Mouse (Mus musculus): Measurements from ENCODE around the gene Etaa1. TPM values are rescaled to one million over a fixed set of nuclear protein-coding genes. Genes with fewer than 3 reads are reported as not detected.

Gene Etaa1
- 6.0 and 6.1 TPM in 2 replicates for polyA plus RNA-seq (2015; fragmentation: Nextera tagmentation; extraction: Ambion mirVana)

GRCm38 (mm10) chr11:17953231-17954134 is at the start of gene Etaa1:
TSS of gene Etaa1 (minus strand) at chr11:17953875.
- Histone ChIP-seq H3K27ac (peak within 1 kb of the TSS; percentile 97), H3K4me2 (peak within 1 kb of the TSS; percentile 66), H3K36me3 (peaks cover 19% of the 10 kb centered on the region), H3K27me3 (no peaks in the 10 kb centered on the region), H3K9me3 (replicated peaks) (no peaks in the 10 kb centered on the region), H3K9ac (peak within 1 kb of the TSS; percentile 95), H3K4me3 (peak within 1 kb of the TSS; percentile 100), H3K4me1 (replicated peaks) (peaks cover 6% of the 10 kb centered on the region; the same call in 1 of the 2 replicates)
- under 1% methylated on average over 68 of the region's 69 CpGs for WGBS
- peak; percentile 98 for ATAC-seq (replicated peaks; ENCODE audit: insufficient number of reproducible peaks, insufficient read depth, low FRiP score, low read depth)

- no peaks in the 10 kb centered on the region for H3K9me3 ChIP-seq (replicated peaks)
- no peak overlapping the region for H3K4me2 ChIP-seq
- WGBS: 77% methylated on average over 3 of the region's 3 CpGs
- no peaks in the 10 kb centered on the region for H3K27me3 ChIP-seq
- H3K9ac ChIP-seq: no peak overlapping the region
- H3K4me3 ChIP-seq: no peak overlapping the region
- no peak for ATAC-seq (replicated peaks; ENCODE audit: insufficient number of reproducible peaks, insufficient read depth, low FRiP score, low read depth)
- no peaks in the 10 kb centered on the region for H3K4me1 ChIP-seq (replicated peaks)
- H3K27ac ChIP-seq: no peak overlapping the region
- no peaks in the 10 kb centered on the region for H3K36me3 ChIP-seq
Observed at GRCm38 (mm10) chr11:17994151-17994550, 40.5 kb upstream of the Etaa1 start.

- 73% methylated on average over 9 of the region's 9 CpGs for WGBS
- H3K27me3 ChIP-seq: no peaks in the 10 kb centered on the region
Observed at GRCm38 (mm10) chr11:17992311-17992710, 38.6 kb upstream of the Etaa1 start.

GRCm38 (mm10) chr11:17983331-17983730 is 29.7 kb upstream of the Etaa1 start:
- H3K36me3 ChIP-seq: no peaks in the 10 kb centered on the region
- no peaks in the 10 kb centered on the region for H3K9me3 ChIP-seq (replicated peaks)
- 86% methylated on average over 2 of the region's 2 CpGs for WGBS
- H3K27ac ChIP-seq: no peak overlapping the region
- H3K27me3 ChIP-seq: no peaks in the 10 kb centered on the region
- no peak overlapping the region for H3K4me2 ChIP-seq
- H3K9ac ChIP-seq: no peak overlapping the region
- ATAC-seq (replicated peaks; ENCODE audit: insufficient number of reproducible peaks, insufficient read depth, low FRiP score, low read depth): no peak
- no peaks in the 10 kb centered on the region for H3K4me1 ChIP-seq (replicated peaks)
- H3K4me3 ChIP-seq: no peak overlapping the region

More at GRCm38 (mm10) chr11:17992311-17992710, 38.6 kb upstream of the Etaa1 start:
- Histone ChIP-seq H3K4me2 (no peak overlapping the region), H3K9ac (no peak overlapping the region), H3K4me1 (replicated peaks) (no peaks in the 10 kb centered on the region), H3K4me3 (no peak overlapping the region), H3K36me3 (no peaks in the 10 kb centered on the region), H3K9me3 (replicated peaks) (no peaks in the 10 kb centered on the region), H3K27ac (no peak overlapping the region)
- no peak for ATAC-seq (replicated peaks; ENCODE audit: insufficient number of reproducible peaks, insufficient read depth, low FRiP score, low read depth)

GRCm38 (mm10) chr11:17981246-17981645 is 27.6 kb upstream of the Etaa1 start:
- no peaks in the 10 kb centered on the region for H3K27me3 ChIP-seq
- no peaks in the 10 kb centered on the region for H3K9me3 ChIP-seq (replicated peaks)
- ATAC-seq (replicated peaks; ENCODE audit: insufficient number of reproducible peaks, insufficient read depth, low FRiP score, low read depth): no peak
- no peaks in the 10 kb centered on the region for H3K36me3 ChIP-seq
- WGBS: 62% methylated on average over 4 of the region's 4 CpGs
- no peak overlapping the region for H3K4me3 ChIP-seq
- no peaks in the 10 kb centered on the region for H3K4me1 ChIP-seq (replicated peaks)
- no peak overlapping the region for H3K27ac ChIP-seq
- no peak overlapping the region for H3K9ac ChIP-seq
- H3K4me2 ChIP-seq: no peak overlapping the region

GRCm38 (mm10) chr11:17975581-17975980 is 21.9 kb upstream of the Etaa1 start:
- H3K4me3 ChIP-seq: no peak overlapping the region
- no peak overlapping the region for H3K9ac ChIP-seq
- H3K4me2 ChIP-seq: no peak overlapping the region
- WGBS: 62% methylated on average over 3 of the region's 3 CpGs
- no peaks in the 10 kb centered on the region for H3K9me3 ChIP-seq (replicated peaks)
- H3K27ac ChIP-seq: no peak overlapping the region
- H3K4me1 ChIP-seq (replicated peaks): no peaks in the 10 kb centered on the region
- H3K27me3 ChIP-seq: no peaks in the 10 kb centered on the region
- no peaks in the 10 kb centered on the region for H3K36me3 ChIP-seq
- ATAC-seq (replicated peaks; ENCODE audit: insufficient number of reproducible peaks, insufficient read depth, low FRiP score, low read depth): no peak

GRCm38 (mm10) chr11:17952791-17953190 is 884 bp downstream of the Etaa1 start:
- peak overlapping the region; percentile 66 for H3K4me2 ChIP-seq
- no peak for ATAC-seq (replicated peaks; ENCODE audit: insufficient number of reproducible peaks, insufficient read depth, low FRiP score, low read depth)
- peak overlapping the region; percentile 100 for H3K4me3 ChIP-seq
- H3K4me1 ChIP-seq (replicated peaks): peaks cover 6% of the 10 kb centered on the region; the same call in 1 of the 2 replicates
- H3K36me3 ChIP-seq: peaks cover 19% of the 10 kb centered on the region
- peak overlapping the region; percentile 97 for H3K27ac ChIP-seq
- WGBS: 2% methylated on average over 3 of the region's 3 CpGs
- H3K27me3 ChIP-seq: no peaks in the 10 kb centered on the region
- H3K9ac ChIP-seq: peak overlapping the region; percentile 95
- H3K9me3 ChIP-seq (replicated peaks): no peaks in the 10 kb centered on the region

- Histone ChIP-seq H3K4me1 (replicated peaks) (peaks cover 6% of the 10 kb centered on the region; the same call in 1 of the 2 replicates), H3K27me3 (no peaks in the 10 kb centered on the region), H3K9ac (no peak overlapping the region), H3K36me3 (peaks cover 32% of the 10 kb centered on the region), H3K9me3 (replicated peaks) (no peaks in the 10 kb centered on the region), H3K4me3 (no peak overlapping the region), H3K4me2 (no peak overlapping the region), H3K27ac (no peak overlapping the region)
- no peak for ATAC-seq (replicated peaks; ENCODE audit: insufficient number of reproducible peaks, insufficient read depth, low FRiP score, low read depth)
- WGBS: 88% methylated on average over 3 of the region's 3 CpGs
Observed at GRCm38 (mm10) chr11:17951336-17951735, 2.3 kb downstream of the Etaa1 start.

GRCm38 (mm10) chr11:17939168-17939567 is 14.5 kb downstream of the Etaa1 start:
- 60% methylated on average over 1 of the region's 1 CpGs for WGBS

GRCm38 (mm10) chr11:17937931-17938330 is 15.7 kb downstream of the Etaa1 start:
- Histone ChIP-seq H3K36me3 (peaks cover 7% of the 10 kb centered on the region), H3K4me3 (no peak overlapping the region), H3K9me3 (replicated peaks) (no peaks in the 10 kb centered on the region), H3K27me3 (no peaks in the 10 kb centered on the region), H3K27ac (no peak overlapping the region), H3K4me1 (replicated peaks) (no peaks in the 10 kb centered on the region), H3K9ac (no peak overlapping the region), H3K4me2 (no peak overlapping the region)
- ATAC-seq (replicated peaks; ENCODE audit: insufficient number of reproducible peaks, insufficient read depth, low FRiP score, low read depth): no peak

More at GRCm38 (mm10) chr11:17939168-17939567, 14.5 kb downstream of the Etaa1 start:
- Histone ChIP-seq H3K9me3 (replicated peaks) (no peaks in the 10 kb centered on the region), H3K4me2 (no peak overlapping the region), H3K36me3 (peaks cover 7% of the 10 kb centered on the region), H3K27ac (peak overlapping the region; percentile 68), H3K9ac (no peak overlapping the region), H3K4me3 (no peak overlapping the region), H3K27me3 (no peaks in the 10 kb centered on the region), H3K4me1 (replicated peaks) (no peaks in the 10 kb centered on the region)
- ATAC-seq (replicated peaks; ENCODE audit: insufficient number of reproducible peaks, insufficient read depth, low FRiP score, low read depth): 0 out of 2 replicates have a peak, but pooled peaks have one; percentile 55

GRCm38 (mm10) chr11:17917905-17918304 is 35.8 kb downstream of the Etaa1 start:
- H3K9me3 ChIP-seq (replicated peaks): no peaks in the 10 kb centered on the region
- H3K36me3 ChIP-seq: no peaks in the 10 kb centered on the region
- H3K4me2 ChIP-seq: no peak overlapping the region
- H3K27me3 ChIP-seq: no peaks in the 10 kb centered on the region
- no peak overlapping the region for H3K4me3 ChIP-seq
- H3K27ac ChIP-seq: no peak overlapping the region
- WGBS: 68% methylated on average over 4 of the region's 4 CpGs
- no peaks in the 10 kb centered on the region for H3K4me1 ChIP-seq (replicated peaks)
- no peak overlapping the region for H3K9ac ChIP-seq
- ATAC-seq (replicated peaks; ENCODE audit: insufficient number of reproducible peaks, insufficient read depth, low FRiP score, low read depth): no peak
